19 mouse cellular contexts compared by ENCODE assay signal in the genomic region with DNA sequence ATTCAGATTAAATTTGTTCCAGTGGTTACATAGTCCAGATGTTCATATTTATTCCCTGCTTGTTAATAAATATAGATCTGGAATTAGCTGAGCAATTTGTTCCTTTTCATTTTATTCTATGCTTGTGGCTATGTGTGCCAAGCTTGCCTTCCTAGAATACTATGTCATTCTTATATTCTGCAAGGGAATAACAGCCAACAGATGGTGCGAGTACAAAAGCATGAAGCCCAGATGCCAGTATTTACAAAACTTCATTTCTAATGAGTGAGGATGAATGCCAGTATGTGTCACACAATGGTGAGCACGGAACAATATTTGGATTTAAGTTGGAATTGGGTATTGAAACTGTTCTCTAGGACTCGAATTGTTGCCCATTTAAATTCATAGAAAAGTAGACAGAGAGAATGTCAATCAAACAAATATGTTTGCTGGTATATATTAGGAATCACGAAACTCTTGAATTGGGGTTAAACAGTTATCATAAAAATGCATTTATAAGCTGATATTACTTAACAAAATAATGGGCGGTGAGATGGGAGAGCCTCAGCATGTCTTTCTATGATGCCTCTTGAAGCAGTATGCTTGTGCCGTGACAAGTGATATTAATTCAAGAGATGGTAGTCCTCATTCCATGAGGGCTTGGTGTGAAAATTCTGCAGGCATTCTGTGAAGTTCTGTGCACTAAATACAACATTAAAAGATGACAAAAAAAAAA. TPM values are rescaled to one million over a fixed set of nuclear protein-coding genes. Genes with fewer than 3 reads are reported as not detected.
DNase-seq lines count a peak whose midpoint lies in the region; ATAC-seq and TF ChIP-seq lines count a peak whose summit lies in the region.
"Had no signal": no experiment of that assay in that cellular context is flagged by ENCODE, and none has a peak within 500 bp of the region (broad histone marks: within the 10 kb centered on the region; RNA-seq: fewer than 3 reads in every experiment).

No protein-coding gene starts in this region.

- peak overlapping the region; percentile 46; the same call in 1 of the 2 replicates for H3K27ac ChIP-seq in forebrain, embryonic 15.5 days (replicated peaks)
- H3K27ac ChIP-seq in forebrain, embryonic 11.5 days (ENCODE audit: low read depth, low read length), result no peak overlapping the region
- H3K27ac ChIP-seq: embryonic facial prominence, embryonic 13.5 days; heart, embryonic 10.5 days; macrophage; midbrain, embryonic 13.5 days; stomach, postnatal 0 days had no signal

- no peak for DNase-seq in forebrain, embryonic 11.5 days (ENCODE audit: low spot score)
- DNase-seq in layer of hippocampus, adult 18-20 months (ENCODE audit: low spot score in 2 of 2), result peak; percentile 73 to 92
- no peak for DNase-seq in layer of hippocampus, postnatal 10 days (ENCODE audit: low spot score in 2 of 2)
- DNase-seq in brain, embryonic 14.5 days (ENCODE audit: low read depth), result peak; percentile 88
- DNase-seq in layer of hippocampus, adult 9-10 months (ENCODE audit: low spot score), result peak; percentile 89
- DNase-seq in thymus, postnatal 25 days, result no peak
- no peak for DNase-seq in gastrocnemius, adult 18-20 months (ENCODE audit: low spot score)
- DNase-seq: cerebellum, adult 9-10 months; heart, postnatal 10 days; kidney, adult 8-10 months; kidney, postnatal 36 days; thymus, postnatal 14 days had no signal

- no peaks in the 10 kb centered on the region for H3K9me3 ChIP-seq in forebrain, embryonic 15.5 days
- H3K9me3 ChIP-seq in forebrain, embryonic 11.5 days (ENCODE audit: control insufficient read depth, low read length), result no peaks in the 10 kb centered on the region
- H3K9me3 ChIP-seq: embryonic facial prominence, embryonic 13.5 days; heart, embryonic 10.5 days; midbrain, embryonic 13.5 days had no signal

- no peak overlapping the region for H3K9ac ChIP-seq in forebrain, embryonic 15.5 days (replicated peaks)
- H3K9ac ChIP-seq in forebrain, embryonic 11.5 days (ENCODE audit: low read length), result no peak overlapping the region
- H3K9ac ChIP-seq: embryonic facial prominence, embryonic 13.5 days; lung, embryonic 14.5 days; midbrain, embryonic 13.5 days had no signal

- no peak overlapping the region for H3K4me2 ChIP-seq in forebrain, embryonic 15.5 days (replicated peaks)
- H3K4me2 ChIP-seq in forebrain, embryonic 11.5 days (ENCODE audit: low read depth, low read length, severe bottlenecking), result no peak overlapping the region
- H3K4me2 ChIP-seq: embryonic facial prominence, embryonic 13.5 days; lung, embryonic 14.5 days; midbrain, embryonic 13.5 days had no signal

- H3K4me3 ChIP-seq in forebrain, embryonic 15.5 days, result no peak overlapping the region
- no peak overlapping the region for H3K4me3 ChIP-seq in forebrain, embryonic 11.5 days (ENCODE audit: low read depth, low read length)
- H3K4me3 ChIP-seq: embryonic facial prominence, embryonic 13.5 days; heart, embryonic 10.5 days; midbrain, embryonic 13.5 days had no signal

- H3K27me3 ChIP-seq in forebrain, embryonic 15.5 days, result no peaks in the 10 kb centered on the region
- H3K27me3 ChIP-seq in forebrain, embryonic 11.5 days (ENCODE audit: control insufficient read depth, insufficient read depth, low read length), result no peaks in the 10 kb centered on the region
- H3K27me3 ChIP-seq: embryonic facial prominence, embryonic 13.5 days; midbrain, embryonic 13.5 days had no signal

- H3K36me3 ChIP-seq in forebrain, embryonic 15.5 days, result no peaks in the 10 kb centered on the region
- no peaks in the 10 kb centered on the region for H3K36me3 ChIP-seq in forebrain, embryonic 11.5 days (ENCODE audit: control insufficient read depth, insufficient read depth, low read length)
- H3K36me3 ChIP-seq: embryonic facial prominence, embryonic 13.5 days; heart, embryonic 10.5 days; midbrain, embryonic 13.5 days had no signal

- WGBS in forebrain, embryonic 15.5 days, result 48% methylated on average over 6 of the region's 6 CpGs
- 79% methylated on average over 6 of the region's 6 CpGs for WGBS in forebrain, embryonic 11.5 days

- ATAC-seq in forebrain, embryonic 15.5 days (replicated peaks), result peak; percentile 87
- ATAC-seq in forebrain, embryonic 11.5 days (replicated peaks; ENCODE audit: low FRiP score), result no peak
- ATAC-seq: midbrain, embryonic 13.5 days had no signal

- TF ChIP-seq CTCF in brain, embryonic 14.5 days (IDR thresholded peaks at IDR 0.05; ENCODE audit: borderline replicate concordance, extremely low read depth, insufficient read depth, insufficient read length), result no peak

- peaks cover 9% of the 10 kb centered on the region; the same call in 1 of the 2 replicates for H3K4me1 ChIP-seq in forebrain, embryonic 15.5 days
- no peaks in the 10 kb centered on the region for H3K4me1 ChIP-seq in forebrain, embryonic 11.5 days (replicated peaks; ENCODE audit: control insufficient read depth, insufficient read depth, low read length)
- H3K4me1 ChIP-seq: heart, embryonic 10.5 days; midbrain, embryonic 13.5 days had no signal

- TF ChIP-seq POLR2A in brain, embryonic 14.5 days (IDR thresholded peaks at IDR 0.05; ENCODE audit: borderline replicate concordance, extremely low read depth, insufficient read depth, insufficient read length, poor library complexity, severe bottlenecking), result no peak

RNA-seq across cellular contexts. Expression of a gene that starts 56.7 kb away (rescaled TPM):
- 0.37 and 0.53 TPM in 2 replicates for polyA plus RNA-seq in forebrain, embryonic 15.5 days (2015; fragmentation: Nextera tagmentation; extraction: Ambion mirVana)
- polyA plus RNA-seq in forebrain, embryonic 11.5 days (2014; fragmentation: Nextera tagmentation; extraction: Ambion mirVana), result 0.16 TPM in 1 of 2 replicates, not detected in the other
- total RNA-seq in layer of hippocampus, adult 18-20 months (2021), result 1 to 10 TPM; 3.1 to 3.4 TPM
- total RNA-seq in layer of hippocampus, postnatal 10 days (2021), result 1 to 10 TPM; 3.0 to 4.1 TPM
- 3.0 and 3.1 TPM in 2 replicates for polyA plus RNA-seq in brain, embryonic 14.5 days (2012; rRNA removed)
- total RNA-seq in gastrocnemius, adult 18-20 months (2021), result under 1 TPM in 1 of 2 experiments, not detected in 1; 0.21 TPM

Comparison
In these comparisons a context has a peak if more than half of its experiments do, and no peak if none do; other contexts are left out.
1. DNase-seq: peak in layer of hippocampus, adult 18-20 months (2 of 2), brain, embryonic 14.5 days (single experiment) and layer of hippocampus, adult 9-10 months (single experiment); none in forebrain, embryonic 11.5 days (single experiment), layer of hippocampus, postnatal 10 days (0 of 2), thymus, postnatal 25 days (single experiment) and gastrocnemius, adult 18-20 months (single experiment).